Mouse (Mus musculus): ENCODE measurements around the gene Spata31d1c.

Spata31d1c gene

DNA sequence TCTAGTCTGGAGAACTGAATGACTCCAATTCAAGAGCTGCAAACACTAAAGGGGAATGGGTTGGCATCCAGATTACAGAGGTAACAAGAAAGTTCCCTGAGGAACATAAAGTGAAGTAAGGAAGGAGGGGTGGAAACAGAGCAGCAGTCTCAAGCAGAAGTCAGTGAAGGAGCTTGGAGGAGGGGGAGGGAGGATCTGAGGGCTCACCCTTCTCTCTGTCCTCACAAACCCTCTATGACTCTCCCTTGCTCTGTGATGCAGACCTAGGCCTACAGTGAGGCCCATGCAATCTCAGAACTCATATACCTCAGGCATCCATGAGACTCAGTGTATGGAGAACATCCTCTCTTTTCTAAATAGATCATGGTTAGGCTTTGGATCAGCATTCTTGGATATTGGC, at the start of gene Spata31d1c:
Gene Spata31d1c, plus strand, starts transcription at position 301 of the 400 bp plus-strand sequence.
- no peak for DNase-seq (ENCODE audit: low read depth, low spot score)

- no peak for DNase-seq (ENCODE audit: low read depth, low spot score)
These were observed 44.0 kb upstream of the Spata31d1c start for GRCm38 (mm10) chr13:64988828-64989227.

- no peak for DNase-seq (ENCODE audit: low read depth, low spot score)
These were observed 27.4 kb upstream of the Spata31d1c start for GRCm38 (mm10) chr13:65005414-65005813.

DNA sequence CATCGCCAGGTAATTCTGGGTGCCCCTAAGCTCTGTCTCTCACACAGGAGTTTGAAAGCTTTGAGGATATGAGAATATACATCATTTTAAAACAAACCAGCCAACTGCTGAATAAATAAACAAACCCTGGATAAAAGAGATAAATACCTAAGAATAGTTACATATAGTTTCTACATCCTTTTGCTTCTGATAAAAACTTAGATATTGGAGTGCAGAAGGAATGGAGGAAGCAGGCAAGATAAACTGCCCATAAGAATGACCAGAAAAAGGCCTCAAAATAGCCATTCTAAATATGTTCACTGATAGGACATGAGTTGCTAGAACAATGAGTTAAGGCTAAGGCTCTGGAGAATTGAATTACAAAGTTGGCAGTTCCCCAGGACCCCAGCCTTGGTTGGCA, 26.1 kb upstream of the Spata31d1c start:
- no peak for DNase-seq (ENCODE audit: low read depth, low spot score)

DNA sequence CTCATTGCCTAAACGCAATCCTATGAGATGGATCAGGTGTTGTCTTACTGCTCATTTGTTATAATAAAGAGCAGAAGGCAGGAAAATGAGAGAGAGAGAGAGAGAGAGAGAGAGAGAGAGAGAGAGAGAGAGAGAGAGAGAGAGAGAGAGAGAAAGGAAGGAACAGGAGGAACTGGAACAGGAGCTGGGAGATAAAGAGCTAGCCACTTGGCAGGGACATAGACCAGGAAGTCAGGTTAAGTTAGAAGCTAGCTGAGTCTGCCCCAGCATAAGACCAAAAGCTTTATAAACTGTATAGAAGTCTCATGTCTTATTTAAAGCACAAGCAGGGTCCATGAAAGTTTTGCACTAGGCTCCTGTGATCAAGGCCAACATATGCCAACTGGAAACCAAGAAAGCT, 24.9 kb upstream of the Spata31d1c start:
- DNase-seq (ENCODE audit: low read depth, low spot score) = no peak

DNA sequence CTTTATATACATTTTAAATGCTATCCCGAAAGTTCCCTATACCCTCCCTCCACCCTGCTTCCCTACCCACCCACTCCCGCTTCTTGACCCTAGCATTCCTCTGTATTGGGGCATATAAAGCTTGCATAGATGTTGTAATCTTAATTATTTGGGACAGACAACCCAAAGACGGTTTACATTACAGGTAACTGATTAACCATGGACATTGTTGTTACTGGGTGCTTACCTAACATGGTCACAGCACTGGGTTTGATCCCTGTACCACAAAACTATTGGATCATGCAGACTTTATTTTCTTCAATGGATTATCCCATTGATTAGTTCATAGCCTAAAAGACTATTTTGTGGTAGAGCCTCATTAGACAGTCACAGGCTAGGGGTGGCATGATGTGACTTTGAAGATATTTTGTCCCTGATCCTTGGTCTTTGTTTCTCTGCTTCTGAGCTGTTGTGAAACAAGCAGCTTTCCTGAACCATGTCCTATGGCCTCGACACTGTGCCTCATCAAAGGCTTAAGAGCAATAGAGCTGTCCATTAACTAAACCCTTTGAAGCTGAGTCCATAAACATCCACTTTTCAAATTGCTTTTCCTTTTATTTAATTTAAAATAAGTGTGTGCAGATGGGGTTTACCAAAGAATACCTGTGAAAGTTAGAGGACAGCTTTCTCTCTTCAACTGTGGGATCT, 21.7 kb upstream of the Spata31d1c start:
- no peak for DNase-seq (ENCODE audit: low read depth, low spot score)

GRCm38 (mm10) chr13:65035057-65035456, 2.2 kb downstream of the Spata31d1c start:
- peak; percentile 32 for DNase-seq (ENCODE audit: low read depth, low spot score)

- no peak for DNase-seq (ENCODE audit: low read depth, low spot score)
These were observed 19.8 kb downstream of the Spata31d1c start, which contains the start of gene Prss47 for GRCm38 (mm10) chr13:65052660-65053059. Prss47 (minus strand) TSS chr13:65052760.

GRCm38 (mm10) chr13:65069969-65070368, 37.1 kb downstream of the Spata31d1c start:
- no peak for DNase-seq (ENCODE audit: low read depth, low spot score)

All from R1 (cell line).